16 mouse cellular contexts compared by ENCODE assay signal in the genomic region with DNA sequence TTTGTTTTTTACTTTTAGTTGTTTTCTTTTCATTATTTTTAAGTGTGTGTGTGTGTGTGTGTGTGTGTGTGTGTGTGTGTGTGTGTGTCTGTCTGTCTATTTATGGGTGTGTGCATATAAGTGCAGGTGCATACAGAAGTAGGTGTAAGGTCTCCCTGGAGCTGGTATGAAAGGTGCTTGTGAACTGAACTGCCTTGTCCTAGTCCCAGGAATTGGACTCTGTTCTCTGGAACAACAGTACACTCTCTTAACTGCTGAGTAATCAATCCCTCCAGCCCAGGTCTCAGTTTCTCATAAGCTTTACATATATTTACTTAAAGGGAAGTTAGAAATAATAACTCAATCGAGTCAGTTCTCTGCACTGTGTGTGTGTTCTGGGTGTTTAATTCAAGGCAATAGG.
"Had no signal": no experiment of that assay in that cellular context is flagged by ENCODE, and none has a peak within 500 bp of the region (broad histone marks: within the 10 kb centered on the region; RNA-seq: fewer than 3 reads in every experiment).

No protein-coding gene starts in this region.

- H3K4me2 ChIP-seq: lung, embryonic 14.5 days; midbrain, embryonic 12.5 days; neural tube, embryonic 13.5 days; neural tube, embryonic 15.5 days; stomach, embryonic 15.5 days had no signal

- H3K9ac ChIP-seq: lung, embryonic 14.5 days; midbrain, embryonic 12.5 days; neural tube, embryonic 13.5 days; neural tube, embryonic 15.5 days; stomach, embryonic 15.5 days had no signal

- DNase-seq: lung, adult 18-20 months; lung, embryonic 14.5 days; lung, postnatal 10 days; lung, postnatal 4 days; midbrain, embryonic 14.5 days; right cerebral cortex, postnatal 14 days; thymus, adult 18-20 months; thymus, postnatal 14 days; thymus, postnatal 36 days had no signal

- H3K27ac ChIP-seq: midbrain, embryonic 10.5 days; midbrain, embryonic 12.5 days; neural tube, embryonic 13.5 days; neural tube, embryonic 15.5 days; stomach, embryonic 15.5 days had no signal

- H3K9me3 ChIP-seq: midbrain, embryonic 10.5 days; midbrain, embryonic 12.5 days; neural tube, embryonic 13.5 days; neural tube, embryonic 15.5 days; stomach, embryonic 15.5 days had no signal

- H3K4me3 ChIP-seq: midbrain, embryonic 10.5 days; midbrain, embryonic 12.5 days; myocyte; neural tube, embryonic 13.5 days; neural tube, embryonic 15.5 days; stomach, embryonic 15.5 days had no signal

- H3K36me3 ChIP-seq: midbrain, embryonic 12.5 days; neural tube, embryonic 15.5 days; stomach, embryonic 15.5 days had no signal

- H3K27me3 ChIP-seq: midbrain, embryonic 12.5 days; neural tube, embryonic 13.5 days; neural tube, embryonic 15.5 days; stomach, embryonic 15.5 days had no signal

- H3K4me1 ChIP-seq: midbrain, embryonic 10.5 days; midbrain, embryonic 12.5 days; neural tube, embryonic 13.5 days; neural tube, embryonic 15.5 days; stomach, embryonic 15.5 days had no signal

- ATAC-seq: midbrain, embryonic 16.5 days had no signal
